Mouse (Mus musculus): Measurements from ENCODE around the gene Olfr1184. TPM values are rescaled to one million over a fixed set of nuclear protein-coding genes. Genes with fewer than 3 reads are reported as not detected.
"Not testable (repeated sequence)": the region's sequence is repeated elsewhere in the genome, so short reads cannot be mapped to it uniquely, and the experiment has no call there.

Olfr1184 gene
- not detected in 2 replicates for polyA plus RNA-seq (2015; fragmentation: Nextera tagmentation; extraction: Ambion mirVana)

DNA sequence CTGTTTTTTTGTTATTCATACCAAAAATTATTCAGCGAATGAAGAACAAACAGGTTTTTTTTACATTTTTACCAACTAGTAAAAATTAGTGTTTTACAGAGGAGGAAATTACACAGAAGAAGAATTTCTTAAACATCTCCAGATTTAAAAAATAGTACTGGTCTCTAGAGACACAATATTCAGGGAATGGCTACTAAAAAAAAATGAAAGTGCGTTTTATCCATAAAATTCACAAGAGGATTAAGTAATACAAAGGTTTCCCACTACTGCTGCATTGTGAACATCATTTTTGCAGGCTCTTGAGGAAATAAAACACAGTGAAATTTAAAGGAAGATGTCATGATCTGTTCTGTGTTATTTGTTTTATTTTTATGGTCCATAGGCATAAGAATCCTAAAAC, at the start of gene Olfr1184:
Gene Olfr1184 (plus strand): TSS at position 301 of the 400 bp plus-strand sequence.
- TF ChIP-seq CTCF (IDR thresholded peaks at IDR 0.05; ENCODE audit: low read depth) (no peak), EP300 (optimal IDR thresholded peaks at IDR 0.05) (no peak)
- DNase-seq (ENCODE audit: low spot score): no peak
- Histone ChIP-seq H3K36me3 (ENCODE audit: control insufficient read depth, insufficient read depth, low read length) (no peaks in the 10 kb centered on the region), H3K9ac (ENCODE audit: low read length) (no peak within 1 kb of the TSS), H3K9me3 (ENCODE audit: control insufficient read depth, low read length) (no peaks in the 10 kb centered on the region), H3K4me2 (replicated peaks; ENCODE audit: low read depth) (no peak within 1 kb of the TSS), H3K27me3 (ENCODE audit: control insufficient read depth, insufficient read depth, low read length) (no peaks in the 10 kb centered on the region), H3K4me1 (replicated peaks; ENCODE audit: control insufficient read depth, insufficient read depth) (no peaks in the 10 kb centered on the region), H3K4me3 (ENCODE audit: low read depth, low read length) (no peak within 1 kb of the TSS), H3K27ac (replicated peaks) (no peak within 1 kb of the TSS)
- no peak for ATAC-seq (ENCODE audit: low FRiP score, low TSS enrichment)
- WGBS: 83% methylated on average over 2 of the region's 2 CpGs

DNA sequence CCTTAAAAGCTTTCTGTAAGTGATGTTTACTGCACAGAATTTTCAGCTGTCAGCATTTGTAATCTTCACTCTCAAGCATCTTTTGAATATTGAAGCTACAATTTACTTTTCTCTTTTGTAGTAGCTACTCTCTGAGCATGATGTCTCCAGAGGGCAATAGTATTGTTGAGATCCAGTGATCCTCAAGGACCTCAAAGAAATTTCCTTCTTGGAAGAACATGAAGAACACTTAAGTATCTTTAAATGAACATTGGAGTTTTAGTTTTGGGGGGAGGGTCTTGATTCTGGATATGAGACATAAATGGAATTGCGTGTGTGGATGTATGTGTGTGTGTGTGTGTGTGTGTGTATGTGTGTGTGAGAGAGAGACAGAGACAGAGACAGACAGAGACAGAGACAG, 34.4 kb upstream of the Olfr1184 start, which contains the start of gene Gm13757:
Gene Gm13757 (minus strand): TSS at position 101 of the 400 bp plus-strand sequence.
- no peak within 1 kb of the TSS for H3K9ac ChIP-seq (ENCODE audit: low read length)
- H3K36me3 ChIP-seq (ENCODE audit: control insufficient read depth, insufficient read depth, low read length): no peaks in the 10 kb centered on the region
- DNase-seq (ENCODE audit: low spot score) (no peak), ATAC-seq (ENCODE audit: low FRiP score, low TSS enrichment) (no peak)
- 95% methylated on average over 1 of the region's 1 CpGs for WGBS
- no peaks in the 10 kb centered on the region for H3K9me3 ChIP-seq (ENCODE audit: control insufficient read depth, low read length)
- no peak within 1 kb of the TSS for H3K4me3 ChIP-seq (ENCODE audit: low read depth, low read length)
- H3K27me3 ChIP-seq (ENCODE audit: control insufficient read depth, insufficient read depth, low read length): no peaks in the 10 kb centered on the region
- H3K4me1 ChIP-seq (replicated peaks; ENCODE audit: control insufficient read depth, insufficient read depth): no peaks in the 10 kb centered on the region
- TF ChIP-seq CTCF (IDR thresholded peaks at IDR 0.05; ENCODE audit: low read depth) (no peak), EP300 (optimal IDR thresholded peaks at IDR 0.05) (no peak)
- no peak within 1 kb of the TSS for H3K4me2 ChIP-seq (replicated peaks; ENCODE audit: low read depth)
- no peak within 1 kb of the TSS for H3K27ac ChIP-seq (replicated peaks)

DNA sequence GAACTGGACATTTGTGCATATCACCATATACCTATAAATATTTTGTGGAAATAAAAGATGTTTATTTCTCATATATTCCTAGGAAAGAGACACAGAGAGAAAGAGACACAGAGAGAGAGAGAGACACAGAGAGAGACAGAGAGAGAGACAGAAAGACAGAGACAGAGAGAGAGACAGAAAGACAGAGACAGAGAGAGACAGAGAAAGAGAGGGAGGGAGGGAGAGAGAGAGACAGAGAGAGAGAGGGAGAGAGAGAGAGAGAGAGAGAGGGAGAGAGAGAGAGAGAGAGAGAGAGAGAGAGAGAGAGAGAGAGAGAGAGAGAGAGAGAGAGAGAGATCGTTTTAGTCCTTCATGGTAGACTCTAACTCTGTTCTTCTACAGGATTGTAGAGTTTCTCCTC, 28.8 kb upstream of the Olfr1184 start, which contains the start of gene Olfr1183:
Gene Olfr1183 (plus strand): TSS at position 301 of the 400 bp plus-strand sequence.
- not testable (repeated sequence) for H3K9me3 ChIP-seq (ENCODE audit: control insufficient read depth, low read length); H3K4me1 ChIP-seq (replicated peaks; ENCODE audit: control insufficient read depth, insufficient read depth); H3K27ac ChIP-seq (replicated peaks); H3K4me2 ChIP-seq (replicated peaks; ENCODE audit: low read depth); ATAC-seq (ENCODE audit: low FRiP score, low TSS enrichment); H3K36me3 ChIP-seq (ENCODE audit: control insufficient read depth, insufficient read depth, low read length); H3K4me3 ChIP-seq (ENCODE audit: low read depth, low read length); H3K9ac ChIP-seq (ENCODE audit: low read length); DNase-seq (ENCODE audit: low spot score); H3K27me3 ChIP-seq (ENCODE audit: control insufficient read depth, insufficient read depth, low read length)
- WGBS: 88% methylated on average over 1 of the region's 1 CpGs

DNA sequence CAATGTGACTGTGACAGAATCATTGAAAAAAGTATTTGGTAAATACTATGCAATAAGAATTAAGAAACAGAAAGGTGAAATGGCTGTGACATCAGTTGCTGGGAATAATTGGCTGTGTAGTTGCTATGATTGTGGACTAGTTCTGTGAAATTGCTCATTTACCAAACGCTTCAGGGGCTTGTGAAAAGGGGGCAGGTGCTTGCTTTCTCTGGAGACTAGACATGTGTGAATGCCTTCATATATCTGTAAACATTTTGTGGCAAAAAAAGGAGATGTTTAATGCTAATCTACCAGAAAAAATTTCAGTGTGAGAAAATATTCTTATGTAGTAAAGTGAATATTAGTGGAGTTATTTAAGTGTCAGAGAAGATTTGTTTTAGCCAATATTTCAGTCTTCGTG, 9.6 kb downstream of the Olfr1184 start, which contains the start of gene Olfr1185-ps1:
Gene Olfr1185-ps1 (plus strand): TSS at position 301 of the 400 bp plus-strand sequence.
- no peak within 1 kb of the TSS for H3K9ac ChIP-seq (ENCODE audit: low read length)
- H3K36me3 ChIP-seq (ENCODE audit: control insufficient read depth, insufficient read depth, low read length): no peaks in the 10 kb centered on the region
- ATAC-seq (ENCODE audit: low FRiP score, low TSS enrichment) (no peak), DNase-seq (ENCODE audit: low spot score) (no peak)
- H3K27me3 ChIP-seq (ENCODE audit: control insufficient read depth, insufficient read depth, low read length): no peaks in the 10 kb centered on the region
- no peaks in the 10 kb centered on the region for H3K4me1 ChIP-seq (replicated peaks; ENCODE audit: control insufficient read depth, insufficient read depth)
- TF ChIP-seq CTCF (IDR thresholded peaks at IDR 0.05; ENCODE audit: low read depth): no peak
- no peak for TF ChIP-seq EP300 (optimal IDR thresholded peaks at IDR 0.05)
- H3K4me2 ChIP-seq (replicated peaks; ENCODE audit: low read depth): no peak within 1 kb of the TSS
- no peak within 1 kb of the TSS for H3K4me3 ChIP-seq (ENCODE audit: low read depth, low read length)
- no peaks in the 10 kb centered on the region for H3K9me3 ChIP-seq (ENCODE audit: control insufficient read depth, low read length)
- H3K27ac ChIP-seq (replicated peaks): no peak within 1 kb of the TSS
- 62% methylated on average over 2 of the region's 2 CpGs for WGBS

DNA sequence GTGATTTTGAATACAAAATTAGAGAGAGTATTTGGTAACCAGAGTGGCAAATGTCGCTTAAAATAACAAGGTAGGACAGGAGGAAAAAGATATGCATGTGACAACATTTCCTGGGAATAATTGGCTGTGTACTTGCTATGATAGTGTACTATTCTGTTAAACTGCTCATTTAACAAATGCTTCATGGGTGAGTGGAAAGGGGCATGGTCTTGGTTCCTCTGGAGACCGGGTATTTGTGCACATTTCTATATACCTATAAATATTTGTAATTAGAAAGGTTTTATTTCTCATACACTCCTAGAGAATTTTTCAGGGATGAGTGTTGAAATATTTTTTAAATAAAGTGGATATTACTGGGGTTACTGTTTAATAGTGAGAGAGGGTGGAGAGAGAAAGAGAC, 34.9 kb downstream of the Olfr1184 start, which contains the start of gene Olfr1186:
Gene Olfr1186 (plus strand): TSS at position 301 of the 400 bp plus-strand sequence.
- Histone ChIP-seq H3K4me2 (replicated peaks; ENCODE audit: low read depth) (no peak within 1 kb of the TSS), H3K9ac (ENCODE audit: low read length) (no peak within 1 kb of the TSS), H3K27ac (replicated peaks) (no peak within 1 kb of the TSS), H3K4me3 (ENCODE audit: low read depth, low read length) (no peak within 1 kb of the TSS), H3K36me3 (ENCODE audit: control insufficient read depth, insufficient read depth, low read length) (no peaks in the 10 kb centered on the region), H3K27me3 (ENCODE audit: control insufficient read depth, insufficient read depth, low read length) (no peaks in the 10 kb centered on the region), H3K4me1 (replicated peaks; ENCODE audit: control insufficient read depth, insufficient read depth) (no peaks in the 10 kb centered on the region), H3K9me3 (ENCODE audit: control insufficient read depth, low read length) (no peaks in the 10 kb centered on the region)
- DNase-seq (ENCODE audit: low spot score) (no peak), ATAC-seq (ENCODE audit: low FRiP score, low TSS enrichment) (no peak)
- TF ChIP-seq CTCF (IDR thresholded peaks at IDR 0.05; ENCODE audit: low read depth): no peak
- no peak for TF ChIP-seq EP300 (optimal IDR thresholded peaks at IDR 0.05)
- WGBS: 71% methylated on average over 2 of the region's 2 CpGs

DNA sequence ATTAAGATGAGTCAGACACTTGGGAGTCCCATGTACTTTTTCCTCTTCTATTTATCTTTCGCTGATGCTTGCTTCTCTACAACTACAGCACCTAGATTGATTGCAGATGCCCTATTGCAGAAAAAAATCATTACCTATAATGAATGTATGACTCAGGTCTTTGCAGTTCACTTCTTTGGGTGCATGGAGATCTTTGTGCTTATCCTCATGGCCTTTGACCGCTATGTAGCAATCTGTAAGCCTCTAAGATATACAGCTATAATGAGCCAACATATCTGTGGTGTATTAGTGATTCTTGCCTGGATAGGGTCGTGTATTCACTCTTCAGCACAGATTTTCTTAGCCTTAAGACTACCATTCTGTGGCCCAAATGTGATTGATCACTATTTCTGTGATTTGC, 42.3 kb downstream of the Olfr1184 start:
- ATAC-seq (ENCODE audit: low FRiP score, low TSS enrichment): no peak
- no peak for DNase-seq (ENCODE audit: low spot score)
- no peak for TF ChIP-seq EP300 (optimal IDR thresholded peaks at IDR 0.05)
- TF ChIP-seq CTCF (IDR thresholded peaks at IDR 0.05; ENCODE audit: low read depth): no peak

More for the DNA sequence above, 42.3 kb downstream of the Olfr1184 start:
- 65% methylated on average over 3 of the region's 3 CpGs for WGBS
- no peaks in the 10 kb centered on the region for H3K27me3 ChIP-seq (ENCODE audit: control insufficient read depth, insufficient read depth, low read length)
- H3K4me2 ChIP-seq (replicated peaks; ENCODE audit: low read depth): no peak overlapping the region
- H3K27ac ChIP-seq (replicated peaks): no peak overlapping the region
- no peak overlapping the region for H3K9ac ChIP-seq (ENCODE audit: low read length)
- no peaks in the 10 kb centered on the region for H3K9me3 ChIP-seq (ENCODE audit: control insufficient read depth, low read length)
- H3K36me3 ChIP-seq (ENCODE audit: control insufficient read depth, insufficient read depth, low read length): no peaks in the 10 kb centered on the region
- H3K4me1 ChIP-seq (replicated peaks; ENCODE audit: control insufficient read depth, insufficient read depth): no peaks in the 10 kb centered on the region
- no peak overlapping the region for H3K4me3 ChIP-seq (ENCODE audit: low read depth, low read length)

Other genes starting within 250 kb of the Olfr1184 start
- 0.01 TPM in 1 of 2 replicates, not detected in the other for gene Olfr1173, start 203.7 kb upstream of the Olfr1184 start, polyA plus RNA-seq (2015; fragmentation: Nextera tagmentation; extraction: Ambion mirVana)
- not detected in 2 replicates for gene Olfr1174-ps, start 168.5 kb upstream of the Olfr1184 start, polyA plus RNA-seq (2015; fragmentation: Nextera tagmentation; extraction: Ambion mirVana)
- not detected in 2 replicates for gene Olfr1175-ps, start 156.4 kb upstream of the Olfr1184 start, polyA plus RNA-seq (2015; fragmentation: Nextera tagmentation; extraction: Ambion mirVana)
- gene Olfr1176, start 146.9 kb upstream of the Olfr1184 start, polyA plus RNA-seq (2015; fragmentation: Nextera tagmentation; extraction: Ambion mirVana): not detected in 2 replicates
- not detected in 2 replicates for gene Olfr1177-ps, start 137.1 kb upstream of the Olfr1184 start, polyA plus RNA-seq (2015; fragmentation: Nextera tagmentation; extraction: Ambion mirVana)
- gene Olfr1178, start 96.5 kb upstream of the Olfr1184 start, polyA plus RNA-seq (2015; fragmentation: Nextera tagmentation; extraction: Ambion mirVana): 0.04 TPM in 1 of 2 replicates, not detected in the other
- not detected in 2 replicates for gene Olfr1179, start 77.1 kb upstream of the Olfr1184 start, polyA plus RNA-seq (2015; fragmentation: Nextera tagmentation; extraction: Ambion mirVana)
- gene Olfr1180, start 64.4 kb upstream of the Olfr1184 start, polyA plus RNA-seq (2015; fragmentation: Nextera tagmentation; extraction: Ambion mirVana): not detected in 2 replicates
- gene Olfr1181, start 57.4 kb upstream of the Olfr1184 start, polyA plus RNA-seq (2015; fragmentation: Nextera tagmentation; extraction: Ambion mirVana): not detected in 2 replicates
- gene Gm13757, start 34.5 kb upstream of the Olfr1184 start, polyA plus RNA-seq (2015; fragmentation: Nextera tagmentation; extraction: Ambion mirVana): not detected in 2 replicates
- not detected in 2 replicates for gene Olfr1183, start 28.7 kb upstream of the Olfr1184 start, polyA plus RNA-seq (2015; fragmentation: Nextera tagmentation; extraction: Ambion mirVana)
- gene Olfr1185-ps1, start 9.7 kb downstream of the Olfr1184 start, polyA plus RNA-seq (2015; fragmentation: Nextera tagmentation; extraction: Ambion mirVana): 0.02 TPM in 1 of 2 replicates, not detected in the other
- not detected in 2 replicates for gene Olfr1186, start 35.0 kb downstream of the Olfr1184 start, polyA plus RNA-seq (2015; fragmentation: Nextera tagmentation; extraction: Ambion mirVana)
- gene Olfr1188, start 73.3 kb downstream of the Olfr1184 start, polyA plus RNA-seq (2015; fragmentation: Nextera tagmentation; extraction: Ambion mirVana): not detected in 2 replicates
- not detected in 2 replicates for gene Olfr1189, start 102.9 kb downstream of the Olfr1184 start, polyA plus RNA-seq (2015; fragmentation: Nextera tagmentation; extraction: Ambion mirVana)
- gene Olfr1191-ps1, start 156.9 kb downstream of the Olfr1184 start, polyA plus RNA-seq (2015; fragmentation: Nextera tagmentation; extraction: Ambion mirVana): not detected in 2 replicates
- gene Olfr1192-ps1, start 164.9 kb downstream of the Olfr1184 start, polyA plus RNA-seq (2015; fragmentation: Nextera tagmentation; extraction: Ambion mirVana): 0.02 TPM in 1 of 2 replicates, not detected in the other
- not detected in 2 replicates for gene Olfr1193, start 192.0 kb downstream of the Olfr1184 start, polyA plus RNA-seq (2015; fragmentation: Nextera tagmentation; extraction: Ambion mirVana)
- 0.04 TPM in 1 of 2 replicates, not detected in the other for gene Olfr1195, start 205.6 kb downstream of the Olfr1184 start, polyA plus RNA-seq (2015; fragmentation: Nextera tagmentation; extraction: Ambion mirVana)
- not detected in 2 replicates for gene Olfr1196, start 221.0 kb downstream of the Olfr1184 start, polyA plus RNA-seq (2015; fragmentation: Nextera tagmentation; extraction: Ambion mirVana)
- not detected in 2 replicates for gene Olfr1197, start 248.8 kb downstream of the Olfr1184 start, polyA plus RNA-seq (2015; fragmentation: Nextera tagmentation; extraction: Ambion mirVana)